8 mouse cellular contexts compared by ENCODE assay signal in genomic region chr9:86451094-86451493, GRCm38 (mm10). TPM values are rescaled to one million over a fixed set of nuclear protein-coding genes. Genes with fewer than 3 reads are reported as not detected.
A peak's percentile ranks its signal among the peaks of the same experiment; 100 is the strongest.
DNase-seq lines count a peak whose midpoint lies in the region; ATAC-seq and TF ChIP-seq lines count a peak whose summit lies in the region.

No protein-coding gene starts in this region.

- intact Hi-C loops in heart, postnatal 10 days (cut with DNase I) = loop anchor here (1.0 kb wide), 1 partner anchor 672 kb away; no protein-coding TSS in a partner anchor

- no peak for TF ChIP-seq POLR2A in lung, adult 2 months (IDR thresholded peaks at IDR 0.05; ENCODE audit: borderline replicate concordance, extremely low read depth, low read depth, low read length)

- H3K4me1 ChIP-seq in forebrain, embryonic 13.5 days = peaks cover 23% of the 10 kb centered on the region
- H3K4me1 ChIP-seq in forebrain, embryonic 11.5 days (replicated peaks; ENCODE audit: control insufficient read depth, insufficient read depth, low read length) = peaks cover 2% of the 10 kb centered on the region; the same call in 1 of the 2 replicates
- H3K4me1 ChIP-seq in lung, embryonic 16.5 days (replicated peaks; ENCODE audit: control insufficient read depth, insufficient read depth, low read length) = peaks cover 6% of the 10 kb centered on the region; the same call in 1 of the 2 replicates
- 0 out of 2 replicates have a peak, but pooled peaks cover 2% of the 10 kb centered on the region for H3K4me1 ChIP-seq in lung, adult 2 months (ENCODE audit: control insufficient read depth, insufficient read depth, low read length)
- no peaks in the 10 kb centered on the region for H3K4me1 ChIP-seq in neural tube, embryonic 14.5 days (ENCODE audit: control insufficient read depth, insufficient read depth, low read length)

- H3K27ac ChIP-seq in forebrain, embryonic 13.5 days = no peak overlapping the region
- no peak overlapping the region for H3K27ac ChIP-seq in forebrain, embryonic 11.5 days (ENCODE audit: low read depth, low read length)
- H3K27ac ChIP-seq in lung, embryonic 16.5 days (ENCODE audit: low read length) = no peak overlapping the region
- no peak overlapping the region for H3K27ac ChIP-seq in neural tube, embryonic 14.5 days (ENCODE audit: low read depth, low read length)

- no peak overlapping the region for H3K9ac ChIP-seq in forebrain, embryonic 13.5 days
- no peak overlapping the region for H3K9ac ChIP-seq in forebrain, embryonic 11.5 days (ENCODE audit: low read length)
- no peak overlapping the region; the same call in 1 of the 2 replicates for H3K9ac ChIP-seq in lung, embryonic 16.5 days (ENCODE audit: low read length)
- H3K9ac ChIP-seq in neural tube, embryonic 14.5 days (replicated peaks; ENCODE audit: low read depth, low read length) = no peak overlapping the region

- DNase-seq in forebrain, embryonic 11.5 days (ENCODE audit: low spot score) = no peak
- no peak for DNase-seq in lung, adult 2 months
- DNase-seq in layer of hippocampus, adult 9-11 months = peak; percentile 60
- no peak for DNase-seq in spleen, adult 18-20 months
- DNase-seq in heart, postnatal 10 days = no peak

- WGBS in forebrain, embryonic 13.5 days = 29% methylated on average over 6 of the region's 6 CpGs
- 48% methylated on average over 6 of the region's 6 CpGs for WGBS in forebrain, embryonic 11.5 days
- WGBS in lung, embryonic 16.5 days = 55% methylated on average over 6 of the region's 6 CpGs
- 56% methylated on average over 6 of the region's 6 CpGs for WGBS in lung, adult 2 months
- WGBS in neural tube, embryonic 14.5 days = 37% methylated on average over 6 of the region's 6 CpGs

- H3K4me3 ChIP-seq in forebrain, embryonic 13.5 days = no peak overlapping the region
- no peak overlapping the region for H3K4me3 ChIP-seq in forebrain, embryonic 11.5 days (ENCODE audit: low read depth, low read length)
- H3K4me3 ChIP-seq in lung, embryonic 16.5 days (ENCODE audit: low read length) = no peak overlapping the region; the same call in 1 of the 2 replicates
- no peak overlapping the region for H3K4me3 ChIP-seq in lung, adult 2 months (replicated peaks; ENCODE audit: extremely low read depth, low read depth, low read length)
- no peak overlapping the region for H3K4me3 ChIP-seq in neural tube, embryonic 14.5 days (ENCODE audit: low read depth, low read length)

- H3K9me3 ChIP-seq in forebrain, embryonic 13.5 days (replicated peaks) = no peaks in the 10 kb centered on the region
- H3K9me3 ChIP-seq in forebrain, embryonic 11.5 days (ENCODE audit: control insufficient read depth, low read length) = no peaks in the 10 kb centered on the region
- H3K9me3 ChIP-seq in lung, embryonic 16.5 days (ENCODE audit: control insufficient read depth, low read length) = no peaks in the 10 kb centered on the region
- H3K9me3 ChIP-seq in neural tube, embryonic 14.5 days (ENCODE audit: control insufficient read depth, low read length) = no peaks in the 10 kb centered on the region

- H3K27me3 ChIP-seq in forebrain, embryonic 13.5 days = no peaks in the 10 kb centered on the region
- H3K27me3 ChIP-seq in forebrain, embryonic 11.5 days (ENCODE audit: control insufficient read depth, insufficient read depth, low read length) = 0 out of 2 replicates have a peak, but pooled peaks cover 3% of the 10 kb centered on the region
- no peaks in the 10 kb centered on the region for H3K27me3 ChIP-seq in lung, embryonic 16.5 days (ENCODE audit: control insufficient read depth, insufficient read depth, low read depth, low read length)
- no peaks in the 10 kb centered on the region for H3K27me3 ChIP-seq in neural tube, embryonic 14.5 days (ENCODE audit: control insufficient read depth, insufficient read depth, low read length)

- H3K4me2 ChIP-seq in forebrain, embryonic 13.5 days = peak overlapping the region; percentile 51; the same call in 1 of the 2 replicates
- no peak overlapping the region for H3K4me2 ChIP-seq in forebrain, embryonic 11.5 days (ENCODE audit: low read depth, low read length, severe bottlenecking)
- peak overlapping the region; percentile 55; the same call in 1 of the 2 replicates for H3K4me2 ChIP-seq in lung, embryonic 16.5 days (ENCODE audit: low read depth, low read length)
- no peak overlapping the region for H3K4me2 ChIP-seq in neural tube, embryonic 14.5 days (ENCODE audit: low read depth, low read length)

- TF ChIP-seq CTCF in lung, adult 2 months (IDR thresholded peaks at IDR 0.05; ENCODE audit: insufficient read depth, low read length) = no peak

- ATAC-seq in forebrain, embryonic 13.5 days = peak; percentile 32; the same call in 1 of the 2 replicates
- ATAC-seq in forebrain, embryonic 11.5 days (replicated peaks; ENCODE audit: low FRiP score) = no peak; the same call in 1 of the 2 replicates
- no peak for ATAC-seq in lung, embryonic 16.5 days (ENCODE audit: low read depth)
- peak; percentile 50; the same call in 1 of the 2 replicates for ATAC-seq in neural tube, embryonic 14.5 days (ENCODE audit: low read depth)

- no peaks in the 10 kb centered on the region for H3K36me3 ChIP-seq in forebrain, embryonic 13.5 days (ENCODE audit: poor library complexity, severe bottlenecking)
- H3K36me3 ChIP-seq in forebrain, embryonic 11.5 days (ENCODE audit: control insufficient read depth, insufficient read depth, low read length) = no peaks in the 10 kb centered on the region
- no peaks in the 10 kb centered on the region for H3K36me3 ChIP-seq in lung, embryonic 16.5 days (ENCODE audit: control insufficient read depth, insufficient read depth, low read length)
- no peaks in the 10 kb centered on the region for H3K36me3 ChIP-seq in neural tube, embryonic 14.5 days (ENCODE audit: control insufficient read depth, insufficient read depth, low read length)

RNA-seq across cellular contexts. Expression of gene Ube2cbp, which starts 13.7 kb away (rescaled TPM):
- 5.2 and 6.0 TPM in 2 replicates for polyA plus RNA-seq in forebrain, embryonic 13.5 days (2015; fragmentation: Nextera tagmentation; extraction: Ambion mirVana)
- polyA plus RNA-seq in forebrain, embryonic 11.5 days (2014; fragmentation: Nextera tagmentation; extraction: Ambion mirVana) = 6.5 and 7.1 TPM in 2 replicates
- polyA plus RNA-seq in lung, embryonic 16.5 days (2015; fragmentation: Nextera tagmentation; extraction: Ambion mirVana) = 3.9 and 4.1 TPM in 2 replicates
- 0.67 and 0.77 TPM in 2 replicates for polyA plus RNA-seq in lung, adult 2 months (2012; rRNA removed)
- polyA plus RNA-seq in neural tube, embryonic 14.5 days (2014; fragmentation: Nextera tagmentation; extraction: Ambion mirVana) = 8.9 and 9.5 TPM in 2 replicates
- 1 to 10 TPM; 1.9 to 2.7 TPM for total RNA-seq in heart, postnatal 10 days (2021)

RNA-seq across cellular contexts. Expression of gene Dop1a, which starts 15.9 kb away (rescaled TPM):
- 24.4 and 29.4 TPM in 2 replicates for polyA plus RNA-seq in forebrain, embryonic 13.5 days (2015; fragmentation: Nextera tagmentation; extraction: Ambion mirVana)
- 14.3 and 16.8 TPM in 2 replicates for polyA plus RNA-seq in forebrain, embryonic 11.5 days (2014; fragmentation: Nextera tagmentation; extraction: Ambion mirVana)
- polyA plus RNA-seq in lung, embryonic 16.5 days (2015; fragmentation: Nextera tagmentation; extraction: Ambion mirVana) = 12.1 and 16.0 TPM in 2 replicates
- polyA plus RNA-seq in lung, adult 2 months (2012; rRNA removed) = 9.0 and 13.3 TPM in 2 replicates
- 49.4 and 71.6 TPM in 2 replicates for polyA plus RNA-seq in neural tube, embryonic 14.5 days (2014; fragmentation: Nextera tagmentation; extraction: Ambion mirVana)
- total RNA-seq in heart, postnatal 10 days (2021) = 10 to 100 TPM; 23.4 to 26.8 TPM

Comparison
In these comparisons a context has a peak if more than half of its experiments do, and no peak if none do; other contexts are left out.
1. ATAC-seq: peak in forebrain, embryonic 13.5 days (single experiment) and neural tube, embryonic 14.5 days (single experiment); none in forebrain, embryonic 11.5 days (single experiment) and lung, embryonic 16.5 days (single experiment).
2. H3K4me2 ChIP-seq: peak in forebrain, embryonic 13.5 days (single experiment) and lung, embryonic 16.5 days (single experiment); none in forebrain, embryonic 11.5 days (single experiment) and neural tube, embryonic 14.5 days (single experiment).